Mouse (Mus musculus): Measurements from ENCODE around the gene Rnf19b. TPM values are rescaled to one million over a fixed set of nuclear protein-coding genes. Genes with fewer than 3 reads are reported as not detected.

Rnf19b gene
- polyA plus RNA-seq, 1 experiment = 14.0 TPM

DNA sequence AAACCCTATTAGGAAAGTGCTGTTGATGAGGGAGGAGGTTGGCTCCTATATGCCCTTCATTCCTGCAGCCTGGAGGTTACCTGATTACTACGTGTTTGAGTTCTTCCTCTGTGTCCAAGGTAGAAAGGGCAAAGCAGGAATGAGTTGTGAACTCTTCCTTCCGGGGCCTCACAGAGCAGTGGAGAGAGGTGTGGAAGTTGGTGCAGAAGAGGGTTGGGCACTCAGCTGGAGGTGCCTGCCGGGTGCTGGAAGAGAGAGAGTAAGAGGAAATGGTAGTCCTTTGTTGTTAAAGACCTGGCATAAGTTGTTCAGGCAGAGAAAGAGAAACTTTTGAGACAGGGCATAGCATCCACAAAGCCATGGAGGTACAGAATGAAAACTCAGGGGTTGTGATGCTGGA, 23.9 kb downstream of the Rnf19b start:
- H3K36me3 ChIP-seq (ENCODE audit: control insufficient read depth) = peaks cover 86% of the 10 kb centered on the region
- H3K9me3 ChIP-seq (ENCODE audit: control insufficient read depth, low read length) = no peaks in the 10 kb centered on the region
- no peaks in the 10 kb centered on the region for H3K27me3 ChIP-seq (ENCODE audit: control insufficient read depth)
- H3K4me1 ChIP-seq (ENCODE audit: control insufficient read depth) = no peaks in the 10 kb centered on the region
- H3K4me3 ChIP-seq (replicated peaks) = no peak overlapping the region
- TF ChIP-seq GATA1 (IDR thresholded peaks at IDR 0.05; ENCODE audit: low read length) (no peak), TAL1 (IDR thresholded peaks at IDR 0.05; ENCODE audit: low read length) (no peak)

DNA sequence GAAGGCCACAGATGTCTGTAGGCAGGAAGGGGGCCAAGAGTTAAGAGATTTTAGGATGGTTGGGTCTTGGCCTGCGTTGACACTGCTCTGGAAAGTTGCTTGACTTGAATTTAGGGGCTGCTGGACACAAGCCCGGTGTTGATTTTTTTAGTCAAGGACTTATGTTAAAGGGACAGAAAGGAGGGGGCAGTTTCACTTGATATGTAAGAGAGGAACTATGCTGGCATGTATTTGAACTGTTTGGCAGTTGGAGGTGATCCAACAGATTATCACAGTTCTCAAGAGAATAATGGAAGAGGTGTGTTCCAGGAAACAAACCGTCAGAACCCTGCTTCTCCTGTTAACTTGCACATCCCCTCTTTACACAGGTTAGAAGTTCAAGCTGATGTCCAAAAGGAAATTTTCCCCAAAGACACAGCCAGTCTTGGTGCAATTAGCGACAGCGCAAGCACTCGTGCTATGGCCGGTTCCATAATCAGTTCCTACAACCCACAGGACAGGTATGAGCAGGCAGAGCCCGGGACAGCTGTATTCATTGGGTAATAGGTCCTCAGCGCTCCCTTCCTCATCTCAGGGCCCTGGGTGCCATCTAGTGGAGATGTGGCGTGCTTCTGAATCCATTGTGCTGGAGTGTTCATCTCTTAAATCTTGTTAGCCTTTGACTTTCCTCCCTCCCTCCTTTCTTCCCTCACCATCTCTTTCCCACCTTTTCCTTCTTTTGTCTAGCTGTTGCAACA, 24.5 kb downstream of the Rnf19b start:
- H3K27me3 ChIP-seq (ENCODE audit: control insufficient read depth) = no peaks in the 10 kb centered on the region
- H3K4me1 ChIP-seq (ENCODE audit: control insufficient read depth) = no peaks in the 10 kb centered on the region
- no peak overlapping the region for H3K4me3 ChIP-seq (replicated peaks)
- TF ChIP-seq GATA1 (IDR thresholded peaks at IDR 0.05; ENCODE audit: low read length) = no peak
- no peak for TF ChIP-seq TAL1 (IDR thresholded peaks at IDR 0.05; ENCODE audit: low read length)
- H3K36me3 ChIP-seq (ENCODE audit: control insufficient read depth) = peaks cover 82% of the 10 kb centered on the region
- no peaks in the 10 kb centered on the region for H3K9me3 ChIP-seq (ENCODE audit: control insufficient read depth, low read length)

DNA sequence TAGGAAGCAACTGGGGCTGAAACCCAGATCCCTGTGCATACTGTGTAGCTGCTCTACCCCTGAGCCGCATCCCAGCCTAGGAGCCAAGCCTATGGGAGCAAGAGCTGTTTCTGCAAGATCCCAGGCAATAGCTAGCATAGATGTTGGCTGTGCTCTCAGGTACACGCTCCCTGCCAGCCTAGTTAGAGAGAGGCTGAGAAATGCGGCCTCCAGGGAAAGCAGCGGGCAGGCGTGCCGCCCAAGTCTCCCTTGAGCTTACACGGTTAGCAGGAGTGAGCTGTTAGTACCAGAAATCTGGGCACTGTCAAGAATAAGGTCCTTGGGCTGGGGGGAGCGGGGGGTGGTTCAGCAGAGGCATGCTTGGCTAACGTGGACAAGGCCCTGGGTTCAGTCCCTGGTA, 26.8 kb downstream of the Rnf19b start:
- TF ChIP-seq GATA1 (IDR thresholded peaks at IDR 0.05; ENCODE audit: low read length) = no peak
- no peak for TF ChIP-seq TAL1 (IDR thresholded peaks at IDR 0.05; ENCODE audit: low read length)
- peaks cover 62% of the 10 kb centered on the region for H3K36me3 ChIP-seq (ENCODE audit: control insufficient read depth)

GRCm38 (mm10) chr4:129086078-129086477, 28.0 kb downstream of the Rnf19b start:
- Histone ChIP-seq H3K36me3 (ENCODE audit: control insufficient read depth) (peaks cover 50% of the 10 kb centered on the region), H3K9me3 (ENCODE audit: control insufficient read depth, low read length) (no peaks in the 10 kb centered on the region)
- TF ChIP-seq GATA1 (IDR thresholded peaks at IDR 0.05; ENCODE audit: low read length) (no peak), TAL1 (IDR thresholded peaks at IDR 0.05; ENCODE audit: low read length) (no peak)

More for the DNA sequence above, 26.8 kb downstream of the Rnf19b start:
- Histone ChIP-seq H3K4me1 (ENCODE audit: control insufficient read depth) (no peaks in the 10 kb centered on the region), H3K27me3 (ENCODE audit: control insufficient read depth) (no peaks in the 10 kb centered on the region), H3K9me3 (ENCODE audit: control insufficient read depth, low read length) (no peaks in the 10 kb centered on the region), H3K4me3 (replicated peaks) (no peak overlapping the region)

DNA sequence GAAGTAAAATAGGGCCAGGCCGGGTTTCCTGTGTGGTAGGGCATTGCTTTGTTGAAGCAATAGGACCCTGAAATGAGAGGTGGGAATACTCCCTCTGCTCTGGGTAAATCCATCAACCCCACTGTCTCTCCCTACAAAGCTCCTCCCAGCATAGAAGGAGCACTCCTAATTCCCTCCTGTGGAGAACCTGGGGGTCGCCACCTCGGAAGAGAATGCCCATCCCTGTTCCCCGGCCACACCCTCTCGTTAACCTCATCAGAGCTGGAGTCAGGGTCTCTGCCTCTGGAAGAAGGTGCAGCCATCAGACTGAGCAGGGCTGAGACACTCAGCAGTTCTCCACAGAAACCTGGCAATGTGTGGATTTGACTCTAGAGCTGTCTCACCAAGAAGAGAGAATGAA, 29.8 kb downstream of the Rnf19b start:
- no peaks in the 10 kb centered on the region for H3K27me3 ChIP-seq (ENCODE audit: control insufficient read depth)
- H3K9me3 ChIP-seq (ENCODE audit: control insufficient read depth, low read length) = no peaks in the 10 kb centered on the region
- no peak overlapping the region for H3K4me3 ChIP-seq (replicated peaks)
- TF ChIP-seq GATA1 (IDR thresholded peaks at IDR 0.05; ENCODE audit: low read length) (no peak), TAL1 (IDR thresholded peaks at IDR 0.05; ENCODE audit: low read length) (no peak)
- no peaks in the 10 kb centered on the region for H3K4me1 ChIP-seq (ENCODE audit: control insufficient read depth)
- H3K36me3 ChIP-seq (ENCODE audit: control insufficient read depth) = peaks cover 32% of the 10 kb centered on the region

More at GRCm38 (mm10) chr4:129086078-129086477, 28.0 kb downstream of the Rnf19b start:
- no peaks in the 10 kb centered on the region for H3K4me1 ChIP-seq (ENCODE audit: control insufficient read depth)
- no peak overlapping the region for H3K4me3 ChIP-seq (replicated peaks)
- H3K27me3 ChIP-seq (ENCODE audit: control insufficient read depth) = no peaks in the 10 kb centered on the region

DNA sequence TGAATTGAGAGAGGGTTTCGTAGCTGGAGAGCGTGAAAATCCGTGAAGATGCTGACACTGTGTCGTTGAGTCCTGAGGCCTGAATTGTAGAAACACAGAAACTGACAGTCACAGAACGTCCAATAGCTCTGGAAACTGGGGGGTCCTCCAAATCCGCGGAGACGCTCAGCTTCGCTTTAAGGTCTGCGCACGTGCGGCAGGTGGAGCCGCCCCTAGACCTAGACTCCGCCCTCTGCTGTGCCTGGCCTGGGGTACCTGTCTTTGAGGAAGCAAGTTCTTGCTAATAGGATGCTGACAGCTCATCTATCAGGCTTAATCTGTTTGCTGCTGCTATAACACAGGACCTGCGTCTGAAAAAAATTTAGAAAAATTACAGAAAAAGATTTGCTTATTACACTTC, 37.2 kb downstream of the Rnf19b start:
- Histone ChIP-seq H3K4me1 (ENCODE audit: control insufficient read depth) (no peaks in the 10 kb centered on the region), H3K4me3 (replicated peaks) (no peak overlapping the region), H3K36me3 (ENCODE audit: control insufficient read depth) (no peaks in the 10 kb centered on the region), H3K9me3 (ENCODE audit: control insufficient read depth, low read length) (peaks cover 2% of the 10 kb centered on the region; the same call in 1 of the 2 replicates), H3K27me3 (ENCODE audit: control insufficient read depth) (peaks cover 14% of the 10 kb centered on the region)
- TF ChIP-seq GATA1 (IDR thresholded peaks at IDR 0.05; ENCODE audit: low read length) = no peak
- TF ChIP-seq TAL1 (IDR thresholded peaks at IDR 0.05; ENCODE audit: low read length) = no peak

DNA sequence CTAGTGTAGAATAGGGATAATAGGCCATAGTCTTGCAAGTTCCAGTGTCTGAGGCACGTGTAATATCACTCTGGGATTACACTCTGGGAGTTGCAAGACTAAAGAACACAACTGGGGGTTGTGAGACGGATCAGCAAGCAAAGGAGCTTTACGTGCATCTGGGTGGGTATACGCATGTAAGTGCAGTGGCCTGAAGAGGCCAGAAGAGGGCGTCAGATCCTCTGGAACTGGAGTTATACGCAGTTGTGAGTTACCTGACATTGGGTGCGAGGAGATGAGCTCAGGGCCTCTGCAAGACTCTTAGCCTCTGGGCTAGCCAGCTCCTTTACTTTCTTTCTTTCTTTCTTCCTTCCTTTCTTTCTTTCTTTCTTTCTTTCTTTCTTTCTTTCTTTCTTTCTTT, 38.9 kb downstream of the Rnf19b start:
- H3K9me3 ChIP-seq (ENCODE audit: control insufficient read depth, low read length) = peaks cover 2% of the 10 kb centered on the region; the same call in 1 of the 2 replicates
- H3K4me1 ChIP-seq (ENCODE audit: control insufficient read depth) = no peaks in the 10 kb centered on the region
- peaks cover 14% of the 10 kb centered on the region for H3K27me3 ChIP-seq (ENCODE audit: control insufficient read depth)

DNA sequence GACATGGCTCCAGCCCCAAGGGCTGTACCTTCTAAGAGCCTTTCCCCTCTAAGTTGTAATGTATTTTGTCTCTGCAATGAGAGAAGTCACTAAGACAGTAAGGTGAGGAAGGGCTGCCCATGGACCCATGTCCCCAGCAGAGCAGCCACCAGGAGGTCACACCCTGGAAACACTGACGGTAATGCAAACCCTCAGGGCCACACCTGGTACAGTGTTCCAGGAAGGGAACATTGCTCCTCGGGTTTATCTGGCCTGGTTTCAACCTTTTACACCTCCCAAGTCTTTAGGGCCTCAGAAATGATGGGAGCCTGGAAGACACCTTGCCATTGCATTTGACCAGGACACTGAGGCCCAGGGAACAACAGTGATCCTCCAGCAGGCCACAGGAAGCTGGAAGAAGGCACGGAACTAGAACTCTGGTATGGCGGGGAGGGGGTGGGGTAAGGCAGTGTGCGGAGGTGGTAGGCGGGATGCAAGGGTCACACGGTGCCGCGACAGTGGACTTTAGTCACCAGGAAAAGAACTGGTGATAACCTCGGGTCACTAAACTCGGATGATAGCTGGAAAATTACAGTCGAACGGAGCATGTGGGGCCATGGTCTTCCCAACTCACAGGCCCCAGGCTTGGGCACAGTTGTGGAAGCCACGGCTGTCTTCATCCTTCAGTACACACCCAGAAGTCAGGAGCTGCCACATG, 44.2 kb downstream of the Rnf19b start:
- H3K27me3 ChIP-seq (ENCODE audit: control insufficient read depth) = peaks cover 40% of the 10 kb centered on the region
- H3K36me3 ChIP-seq (ENCODE audit: control insufficient read depth) = no peaks in the 10 kb centered on the region
- TF ChIP-seq GATA1 (IDR thresholded peaks at IDR 0.05; ENCODE audit: low read length) = no peak
- no peak for TF ChIP-seq TAL1 (IDR thresholded peaks at IDR 0.05; ENCODE audit: low read length)

More for the DNA sequence above, 38.9 kb downstream of the Rnf19b start:
- TF ChIP-seq TAL1 (IDR thresholded peaks at IDR 0.05; ENCODE audit: low read length) (no peak), GATA1 (IDR thresholded peaks at IDR 0.05; ENCODE audit: low read length) (no peak)
- Histone ChIP-seq H3K4me3 (replicated peaks) (no peak overlapping the region), H3K36me3 (ENCODE audit: control insufficient read depth) (no peaks in the 10 kb centered on the region)

GRCm38 (mm10) chr4:129105356-129105755, 47.3 kb downstream of the Rnf19b start, which contains the start of gene Tmem54:
Gene Tmem54, plus strand, starts transcription at chr4:129105548.
- no peaks in the 10 kb centered on the region for H3K9me3 ChIP-seq (ENCODE audit: control insufficient read depth, low read length)
- H3K36me3 ChIP-seq (ENCODE audit: control insufficient read depth) = no peaks in the 10 kb centered on the region
- TF ChIP-seq TAL1 (IDR thresholded peaks at IDR 0.05; ENCODE audit: low read length) (no peak), GATA1 (IDR thresholded peaks at IDR 0.05; ENCODE audit: low read length) (no peak)
- peaks cover 2% of the 10 kb centered on the region for H3K4me1 ChIP-seq (ENCODE audit: control insufficient read depth)
- no peak within 1 kb of the TSS for H3K4me3 ChIP-seq (replicated peaks)
- H3K27me3 ChIP-seq (ENCODE audit: control insufficient read depth) = peaks cover 50% of the 10 kb centered on the region

More for the DNA sequence above, 44.2 kb downstream of the Rnf19b start:
- no peaks in the 10 kb centered on the region; the same call in 1 of the 2 replicates for H3K9me3 ChIP-seq (ENCODE audit: control insufficient read depth, low read length)
- peaks cover 2% of the 10 kb centered on the region for H3K4me1 ChIP-seq (ENCODE audit: control insufficient read depth)
- H3K4me3 ChIP-seq (replicated peaks) = no peak overlapping the region

Data from erythroblast, embryonic 14.5 days (primary cell).